Mouse (Mus musculus): ENCODE data around the gene Kprp. TPM values are rescaled to one million over a fixed set of nuclear protein-coding genes. Genes with fewer than 3 reads are reported as not detected.
"Not testable (repeated sequence)": the region's sequence is repeated elsewhere in the genome, so short reads cannot be mapped to it uniquely, and the experiment has no call there.

The Kprp gene
- not detected in 2 replicates for polyA plus RNA-seq (2014; fragmentation: Nextera tagmentation; extraction: Ambion mirVana)

GRCm38 (mm10) chr3:92827108-92827507 lies at the start of gene Kprp:
TSS of gene Kprp (minus strand) at chr3:92827247.
- DNase-seq (ENCODE audit: low spot score) (no peak), ATAC-seq (replicated peaks; ENCODE audit: low FRiP score, low TSS enrichment, low read depth) (no peak)
- WGBS, result 14% methylated on average over 1 of the region's 1 CpGs
- no peaks in the 10 kb centered on the region for H3K9me3 ChIP-seq (ENCODE audit: control insufficient read depth, low read length)
- no peak within 1 kb of the TSS for H3K4me2 ChIP-seq (ENCODE audit: low read length)
- no peak within 1 kb of the TSS for H3K4me3 ChIP-seq (ENCODE audit: low read depth, low read length)
- no peaks in the 10 kb centered on the region for H3K4me1 ChIP-seq (replicated peaks; ENCODE audit: control insufficient read depth, insufficient read depth, low read length)
- H3K36me3 ChIP-seq (ENCODE audit: control insufficient read depth, insufficient read depth, low read length), result no peaks in the 10 kb centered on the region
- H3K9ac ChIP-seq (ENCODE audit: low read length), result no peak within 1 kb of the TSS
- H3K27ac ChIP-seq (ENCODE audit: low read depth), result no peak within 1 kb of the TSS
- no peaks in the 10 kb centered on the region for H3K27me3 ChIP-seq (replicated peaks; ENCODE audit: control insufficient read depth, insufficient read depth, low read length)

GRCm38 (mm10) chr3:92874180-92874579 lies 47.1 kb upstream of the Kprp start:
- Histone ChIP-seq H3K27ac (ENCODE audit: low read depth) (no peak overlapping the region), H3K4me1 (replicated peaks; ENCODE audit: control insufficient read depth, insufficient read depth, low read length) (no peaks in the 10 kb centered on the region), H3K27me3 (replicated peaks; ENCODE audit: control insufficient read depth, insufficient read depth, low read length) (no peaks in the 10 kb centered on the region), H3K4me2 (ENCODE audit: low read length) (no peak overlapping the region), H3K4me3 (ENCODE audit: low read depth, low read length) (no peak overlapping the region), H3K9ac (ENCODE audit: low read length) (no peak overlapping the region), H3K36me3 (ENCODE audit: control insufficient read depth, insufficient read depth, low read length) (no peaks in the 10 kb centered on the region), H3K9me3 (ENCODE audit: control insufficient read depth, low read length) (no peaks in the 10 kb centered on the region)
- DNase-seq (ENCODE audit: low spot score) (no peak), ATAC-seq (replicated peaks; ENCODE audit: low FRiP score, low TSS enrichment, low read depth) (no peak)
- 82% methylated on average over 3 of the region's 3 CpGs for WGBS

GRCm38 (mm10) chr3:92870116-92870515 lies 43.1 kb upstream of the Kprp start, which contains the start of gene 2310050C09Rik:
TSS of gene 2310050C09Rik (minus strand) at chr3:92870216.
- H3K9me3 ChIP-seq (ENCODE audit: control insufficient read depth, low read length), result no peaks in the 10 kb centered on the region
- H3K9ac ChIP-seq (ENCODE audit: low read length), result no peak within 1 kb of the TSS
- DNase-seq (ENCODE audit: low spot score) (no peak), ATAC-seq (replicated peaks; ENCODE audit: low FRiP score, low TSS enrichment, low read depth) (no peak)
- no peak within 1 kb of the TSS for H3K4me3 ChIP-seq (ENCODE audit: low read depth, low read length)
- H3K36me3 ChIP-seq (ENCODE audit: control insufficient read depth, insufficient read depth, low read length), result no peaks in the 10 kb centered on the region
- WGBS, result 79% methylated on average over 4 of the region's 4 CpGs
- H3K27ac ChIP-seq (ENCODE audit: low read depth), result no peak within 1 kb of the TSS
- H3K4me2 ChIP-seq (ENCODE audit: low read length), result no peak within 1 kb of the TSS
- no peaks in the 10 kb centered on the region for H3K27me3 ChIP-seq (replicated peaks; ENCODE audit: control insufficient read depth, insufficient read depth, low read length)
- H3K4me1 ChIP-seq (replicated peaks; ENCODE audit: control insufficient read depth, insufficient read depth, low read length), result no peaks in the 10 kb centered on the region

- Histone ChIP-seq H3K27me3 (replicated peaks; ENCODE audit: control insufficient read depth, insufficient read depth, low read length) (no peaks in the 10 kb centered on the region), H3K36me3 (ENCODE audit: control insufficient read depth, insufficient read depth, low read length) (no peaks in the 10 kb centered on the region), H3K9me3 (ENCODE audit: control insufficient read depth, low read length) (no peaks in the 10 kb centered on the region), H3K9ac (ENCODE audit: low read length) (no peak within 1 kb of the TSS), H3K4me1 (replicated peaks; ENCODE audit: control insufficient read depth, insufficient read depth, low read length) (no peaks in the 10 kb centered on the region), H3K27ac (ENCODE audit: low read depth) (no peak within 1 kb of the TSS), H3K4me2 (ENCODE audit: low read length) (no peak within 1 kb of the TSS), H3K4me3 (ENCODE audit: low read depth, low read length) (no peak within 1 kb of the TSS)
- ATAC-seq (replicated peaks; ENCODE audit: low FRiP score, low TSS enrichment, low read depth) (no peak), DNase-seq (ENCODE audit: low spot score) (no peak)
- WGBS, result 88% methylated on average over 3 of the region's 3 CpGs
Measured at GRCm38 (mm10) chr3:92851186-92851585, 24.1 kb upstream of the Kprp start, which contains the start of gene Lce1l. TSS of gene Lce1l (minus strand) at chr3:92851286.

- DNase-seq (ENCODE audit: low spot score) (no peak), ATAC-seq (replicated peaks; ENCODE audit: low FRiP score, low TSS enrichment, low read depth) (no peak)
- WGBS, result 35% methylated on average over 1 of the region's 1 CpGs
- Histone ChIP-seq H3K9me3 (ENCODE audit: control insufficient read depth, low read length) (no peaks in the 10 kb centered on the region), H3K4me3 (ENCODE audit: low read depth, low read length) (no peak overlapping the region), H3K27ac (ENCODE audit: low read depth) (no peak overlapping the region), H3K9ac (ENCODE audit: low read length) (no peak overlapping the region), H3K27me3 (replicated peaks; ENCODE audit: control insufficient read depth, insufficient read depth, low read length) (no peaks in the 10 kb centered on the region), H3K4me2 (ENCODE audit: low read length) (no peak overlapping the region), H3K4me1 (replicated peaks; ENCODE audit: control insufficient read depth, insufficient read depth, low read length) (no peaks in the 10 kb centered on the region), H3K36me3 (ENCODE audit: control insufficient read depth, insufficient read depth, low read length) (no peaks in the 10 kb centered on the region)
Measured at GRCm38 (mm10) chr3:92825808-92826207, 1.2 kb downstream of the Kprp start.

GRCm38 (mm10) chr3:92816036-92816435 lies 11.0 kb downstream of the Kprp start:
- not testable (repeated sequence) for ATAC-seq (replicated peaks; ENCODE audit: low FRiP score, low TSS enrichment, low read depth); H3K36me3 ChIP-seq (ENCODE audit: control insufficient read depth, insufficient read depth, low read length); DNase-seq (ENCODE audit: low spot score); H3K4me2 ChIP-seq (ENCODE audit: low read length); H3K4me1 ChIP-seq (replicated peaks; ENCODE audit: control insufficient read depth, insufficient read depth, low read length); H3K9ac ChIP-seq (ENCODE audit: low read length); H3K9me3 ChIP-seq (ENCODE audit: control insufficient read depth, low read length); H3K27ac ChIP-seq (ENCODE audit: low read depth); H3K4me3 ChIP-seq (ENCODE audit: low read depth, low read length); H3K27me3 ChIP-seq (replicated peaks; ENCODE audit: control insufficient read depth, insufficient read depth, low read length)
- 89% methylated on average over 2 of the region's 2 CpGs for WGBS

- Histone ChIP-seq H3K4me2 (ENCODE audit: low read length) (no peak overlapping the region), H3K27ac (ENCODE audit: low read depth) (no peak overlapping the region), H3K27me3 (replicated peaks; ENCODE audit: control insufficient read depth, insufficient read depth, low read length) (no peaks in the 10 kb centered on the region), H3K9me3 (ENCODE audit: control insufficient read depth, low read length) (no peaks in the 10 kb centered on the region), H3K4me1 (replicated peaks; ENCODE audit: control insufficient read depth, insufficient read depth, low read length) (no peaks in the 10 kb centered on the region), H3K36me3 (ENCODE audit: control insufficient read depth, insufficient read depth, low read length) (no peaks in the 10 kb centered on the region), H3K4me3 (ENCODE audit: low read depth, low read length) (no peak overlapping the region), H3K9ac (ENCODE audit: low read length) (no peak overlapping the region)
- ATAC-seq (replicated peaks; ENCODE audit: low FRiP score, low TSS enrichment, low read depth) (no peak), DNase-seq (ENCODE audit: low spot score) (no peak)
- 94% methylated on average over 3 of the region's 3 CpGs for WGBS
Measured at GRCm38 (mm10) chr3:92815581-92815980, 11.5 kb downstream of the Kprp start.

GRCm38 (mm10) chr3:92807791-92808190 lies 19.3 kb downstream of the Kprp start, which contains the start of gene Lce1k:
TSS of gene Lce1k (minus strand) at chr3:92807891.
- no peak within 1 kb of the TSS for H3K4me2 ChIP-seq (ENCODE audit: low read length)
- DNase-seq (ENCODE audit: low spot score) (no peak), ATAC-seq (replicated peaks; ENCODE audit: low FRiP score, low TSS enrichment, low read depth) (no peak)
- H3K4me1 ChIP-seq (replicated peaks; ENCODE audit: control insufficient read depth, insufficient read depth, low read length), result no peaks in the 10 kb centered on the region
- H3K36me3 ChIP-seq (ENCODE audit: control insufficient read depth, insufficient read depth, low read length), result no peaks in the 10 kb centered on the region
- H3K27me3 ChIP-seq (replicated peaks; ENCODE audit: control insufficient read depth, insufficient read depth, low read length), result no peaks in the 10 kb centered on the region
- H3K9me3 ChIP-seq (ENCODE audit: control insufficient read depth, low read length), result no peaks in the 10 kb centered on the region
- no peak within 1 kb of the TSS for H3K9ac ChIP-seq (ENCODE audit: low read length)
- no peak within 1 kb of the TSS for H3K27ac ChIP-seq (ENCODE audit: low read depth)
- no peak within 1 kb of the TSS for H3K4me3 ChIP-seq (ENCODE audit: low read depth, low read length)

- Histone ChIP-seq H3K4me2 (ENCODE audit: low read length) (no peak within 1 kb of the TSS), H3K36me3 (ENCODE audit: control insufficient read depth, insufficient read depth, low read length) (no peaks in the 10 kb centered on the region), H3K4me1 (replicated peaks; ENCODE audit: control insufficient read depth, insufficient read depth, low read length) (no peaks in the 10 kb centered on the region), H3K27ac (ENCODE audit: low read depth) (no peak within 1 kb of the TSS), H3K27me3 (replicated peaks; ENCODE audit: control insufficient read depth, insufficient read depth, low read length) (no peaks in the 10 kb centered on the region), H3K4me3 (ENCODE audit: low read depth, low read length) (no peak within 1 kb of the TSS), H3K9ac (ENCODE audit: low read length) (no peak within 1 kb of the TSS), H3K9me3 (ENCODE audit: control insufficient read depth, low read length) (no peaks in the 10 kb centered on the region)
- ATAC-seq (replicated peaks; ENCODE audit: low FRiP score, low TSS enrichment, low read depth) (no peak), DNase-seq (ENCODE audit: low spot score) (no peak)
- WGBS, result 81% methylated on average over 1 of the region's 1 CpGs
Measured at GRCm38 (mm10) chr3:92790414-92790813, 36.6 kb downstream of the Kprp start, which contains the start of gene Lce1j. TSS of gene Lce1j (minus strand) at chr3:92790514.
